Mouse (Mus musculus): Measurements from ENCODE around the gene Sh3bp1. TPM values are rescaled to one million over a fixed set of nuclear protein-coding genes. Genes with fewer than 3 reads are reported as not detected.

Gene Sh3bp1
- polyA plus RNA-seq, 1 experiment, result 3.3 TPM

DNA sequence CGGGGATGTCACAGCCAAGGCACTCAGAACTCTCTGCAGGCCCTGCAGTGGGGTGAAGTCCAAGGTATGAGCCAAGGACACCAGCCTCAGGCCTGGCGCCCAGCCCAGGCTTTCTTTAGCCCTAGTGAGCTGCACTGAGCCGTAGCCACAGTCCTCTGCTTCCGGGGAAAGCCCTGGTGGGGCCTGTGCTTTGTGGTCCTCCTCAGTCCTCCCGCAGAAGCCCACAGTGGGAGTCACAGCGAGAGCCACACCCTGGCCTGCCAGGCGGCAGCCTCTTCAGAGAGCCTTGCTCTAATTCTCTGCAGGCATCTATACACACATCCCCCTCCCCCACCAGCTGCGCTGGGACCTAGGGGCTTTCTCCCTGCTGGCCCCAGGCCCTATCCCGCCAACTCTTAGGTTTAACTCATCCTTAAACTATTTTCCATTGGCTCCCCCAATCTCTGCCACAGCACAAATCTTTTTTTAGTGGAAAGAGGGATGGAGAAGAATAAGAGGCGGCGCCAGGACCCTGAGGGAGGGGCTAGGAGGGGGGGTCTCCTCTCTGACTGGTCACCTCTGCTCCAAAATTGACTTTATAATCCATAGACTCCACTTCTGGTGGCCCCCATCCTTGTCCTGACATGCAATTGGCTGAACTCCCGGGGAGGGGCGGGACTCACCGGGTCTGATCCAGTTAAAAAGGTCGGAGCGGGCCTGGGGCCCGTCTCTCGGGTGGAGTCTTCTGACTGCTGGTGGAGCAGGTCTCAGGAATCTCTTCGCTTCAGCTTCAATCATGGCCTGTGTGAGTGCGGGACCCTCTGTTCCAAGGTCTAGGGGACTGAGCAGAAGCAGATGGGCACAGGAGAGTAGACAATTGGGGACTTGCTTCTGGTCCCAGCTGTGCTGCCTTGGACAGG, 26.7 kb downstream of the Sh3bp1 start, which contains the start of gene Lgals1:
Gene Lgals1 (plus strand): TSS at position 705 of the 899 bp plus-strand sequence.
- peak within 1 kb of the TSS; percentile 74 for H3K27ac ChIP-seq (ENCODE audit: control insufficient read depth, insufficient read depth, low read depth, low read length)
- H3K27me3 ChIP-seq (ENCODE audit: control insufficient read depth, insufficient read depth, low read length), result no peaks in the 10 kb centered on the region
- TF ChIP-seq CTCF (IDR thresholded peaks at IDR 0.05; ENCODE audit: control insufficient read depth, insufficient read depth, insufficient replicate concordance, low read depth, low read length) (no peak), POLR2A (IDR thresholded peaks at IDR 0.05; ENCODE audit: control insufficient read depth, low read depth, low read length) (peak; percentile 67)
- H3K4me1 ChIP-seq (ENCODE audit: control insufficient read depth, insufficient read depth, low read length), result peaks cover 30% of the 10 kb centered on the region
- H3K4me3 ChIP-seq (ENCODE audit: control insufficient read depth, low read depth, low read length), result peak within 1 kb of the TSS; percentile 80
- H3K36me3 ChIP-seq (ENCODE audit: control insufficient read depth, insufficient read depth, low read length), result no peaks in the 10 kb centered on the region

DNA sequence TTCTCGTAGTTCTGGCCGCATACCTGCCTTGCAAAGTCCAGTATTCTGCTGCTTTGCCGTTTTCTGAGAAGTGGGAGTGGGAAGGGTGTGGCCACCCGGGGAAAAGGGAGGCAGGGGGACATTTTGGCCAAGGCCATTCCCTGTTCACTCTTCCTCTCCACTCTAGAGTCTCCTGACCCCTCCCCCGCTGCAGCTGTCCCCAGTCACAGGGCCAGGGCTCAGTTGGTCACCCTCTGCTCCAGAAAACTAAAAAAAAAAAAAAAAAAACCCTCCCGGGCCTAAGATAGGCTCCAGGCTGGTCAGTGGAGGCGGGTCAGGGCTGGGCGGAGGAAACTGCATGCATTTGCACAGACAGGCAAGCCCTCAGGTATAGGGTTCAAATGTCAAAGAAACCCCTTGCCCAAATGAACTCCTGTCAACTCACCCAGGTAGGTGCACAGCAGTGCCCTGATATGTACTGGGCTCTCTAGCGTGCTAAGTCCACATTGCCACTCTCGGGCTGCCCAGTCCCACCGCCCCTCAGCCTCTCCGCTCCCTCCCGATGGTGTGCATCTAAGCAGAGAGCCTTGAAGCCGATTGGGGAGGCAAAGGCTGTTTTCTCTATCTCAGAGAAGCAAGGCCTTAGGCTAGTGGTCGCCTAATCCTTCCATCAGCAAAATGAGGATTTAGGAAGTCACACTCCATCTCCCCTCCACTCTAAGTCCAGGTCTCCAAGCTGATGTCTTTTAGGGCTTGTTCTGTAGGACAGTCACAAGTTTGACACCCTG, 27.6 kb downstream of the Sh3bp1 start:
- Histone ChIP-seq H3K4me1 (ENCODE audit: control insufficient read depth, insufficient read depth, low read length) (peaks cover 30% of the 10 kb centered on the region), H3K27ac (ENCODE audit: control insufficient read depth, insufficient read depth, low read depth, low read length) (peak overlapping the region; percentile 57), H3K36me3 (ENCODE audit: control insufficient read depth, insufficient read depth, low read length) (no peaks in the 10 kb centered on the region), H3K4me3 (ENCODE audit: control insufficient read depth, low read depth, low read length) (peak overlapping the region; percentile 80), H3K27me3 (ENCODE audit: control insufficient read depth, insufficient read depth, low read length) (no peaks in the 10 kb centered on the region)
- no peak for TF ChIP-seq CTCF (IDR thresholded peaks at IDR 0.05; ENCODE audit: control insufficient read depth, insufficient read depth, insufficient replicate concordance, low read depth, low read length)
- TF ChIP-seq POLR2A (IDR thresholded peaks at IDR 0.05; ENCODE audit: control insufficient read depth, low read depth, low read length), result no peak

DNA sequence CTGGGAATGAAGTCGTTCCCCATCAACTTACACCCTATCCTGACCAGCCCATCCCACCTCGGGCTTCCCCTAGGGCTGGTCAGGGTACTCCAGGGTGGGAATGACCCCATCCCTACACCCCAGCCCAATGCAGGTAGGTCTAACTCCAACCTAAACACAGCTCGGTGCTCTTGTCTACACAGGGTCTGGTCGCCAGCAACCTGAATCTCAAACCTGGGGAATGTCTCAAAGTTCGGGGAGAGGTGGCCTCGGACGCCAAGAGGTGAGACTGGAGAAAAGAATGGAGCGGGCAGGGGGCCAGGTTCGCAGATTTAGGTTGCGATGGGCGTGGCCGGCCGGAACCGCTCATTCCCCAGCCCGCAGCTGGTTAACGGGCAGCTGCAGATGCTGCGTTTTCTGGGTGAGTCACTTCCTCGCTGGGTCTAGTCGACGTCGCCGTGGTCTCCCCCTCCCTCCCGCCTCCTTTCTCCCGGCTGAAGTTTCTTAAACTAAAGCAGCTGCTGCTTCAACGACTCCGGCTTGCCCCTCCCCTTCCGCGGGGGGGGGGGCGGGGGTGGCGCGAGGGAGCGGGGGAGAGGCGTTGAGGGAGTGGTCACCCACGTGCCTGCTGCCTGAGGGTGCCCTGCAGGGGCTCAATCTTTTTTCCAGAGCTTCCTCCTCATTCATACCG, 28.4 kb downstream of the Sh3bp1 start:
- no peak for TF ChIP-seq CTCF (IDR thresholded peaks at IDR 0.05; ENCODE audit: control insufficient read depth, insufficient read depth, insufficient replicate concordance, low read depth, low read length)
- TF ChIP-seq POLR2A (IDR thresholded peaks at IDR 0.05; ENCODE audit: control insufficient read depth, low read depth, low read length), result no peak
- Histone ChIP-seq H3K4me1 (ENCODE audit: control insufficient read depth, insufficient read depth, low read length) (peaks cover 30% of the 10 kb centered on the region), H3K36me3 (ENCODE audit: control insufficient read depth, insufficient read depth, low read length) (no peaks in the 10 kb centered on the region), H3K27me3 (ENCODE audit: control insufficient read depth, insufficient read depth, low read length) (no peaks in the 10 kb centered on the region), H3K4me3 (ENCODE audit: control insufficient read depth, low read depth, low read length) (peak overlapping the region; percentile 80), H3K27ac (ENCODE audit: control insufficient read depth, insufficient read depth, low read depth, low read length) (peak overlapping the region; percentile 57)

DNA sequence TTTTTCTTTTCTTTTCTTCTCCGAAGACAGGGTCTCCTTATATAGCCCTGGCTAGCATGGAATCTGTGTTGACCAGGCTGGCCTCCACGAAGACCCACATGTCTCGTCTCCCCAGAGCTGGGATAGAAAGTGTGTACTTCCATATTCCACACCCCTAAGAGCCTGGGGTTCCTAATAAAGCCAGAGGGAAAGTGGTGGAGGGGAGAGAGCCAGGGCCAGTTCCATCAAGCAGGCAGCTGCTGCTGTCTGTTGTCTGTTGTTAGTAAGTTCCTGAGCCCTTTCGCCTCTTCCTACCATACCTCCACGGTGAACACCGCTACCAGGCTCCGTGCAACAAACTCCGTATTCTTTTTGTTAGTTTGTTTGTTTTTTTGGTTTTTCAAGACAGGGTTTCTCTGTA, 29.0 kb downstream of the Sh3bp1 start:
- peak overlapping the region; percentile 71 for H3K4me3 ChIP-seq (ENCODE audit: control insufficient read depth, low read depth, low read length)
- 0 out of 2 replicates have a peak, but pooled peaks have one; percentile 23 for TF ChIP-seq POLR2A (IDR thresholded peaks at IDR 0.05; ENCODE audit: control insufficient read depth, low read depth, low read length)
- no peak for TF ChIP-seq CTCF (IDR thresholded peaks at IDR 0.05; ENCODE audit: control insufficient read depth, insufficient read depth, insufficient replicate concordance, low read depth, low read length)
- no peaks in the 10 kb centered on the region for H3K27me3 ChIP-seq (ENCODE audit: control insufficient read depth, insufficient read depth, low read length)
- H3K36me3 ChIP-seq (ENCODE audit: control insufficient read depth, insufficient read depth, low read length), result no peaks in the 10 kb centered on the region
- H3K27ac ChIP-seq (ENCODE audit: control insufficient read depth, insufficient read depth, low read depth, low read length), result peak overlapping the region; percentile 75
- peaks cover 30% of the 10 kb centered on the region for H3K4me1 ChIP-seq (ENCODE audit: control insufficient read depth, insufficient read depth, low read length)

DNA sequence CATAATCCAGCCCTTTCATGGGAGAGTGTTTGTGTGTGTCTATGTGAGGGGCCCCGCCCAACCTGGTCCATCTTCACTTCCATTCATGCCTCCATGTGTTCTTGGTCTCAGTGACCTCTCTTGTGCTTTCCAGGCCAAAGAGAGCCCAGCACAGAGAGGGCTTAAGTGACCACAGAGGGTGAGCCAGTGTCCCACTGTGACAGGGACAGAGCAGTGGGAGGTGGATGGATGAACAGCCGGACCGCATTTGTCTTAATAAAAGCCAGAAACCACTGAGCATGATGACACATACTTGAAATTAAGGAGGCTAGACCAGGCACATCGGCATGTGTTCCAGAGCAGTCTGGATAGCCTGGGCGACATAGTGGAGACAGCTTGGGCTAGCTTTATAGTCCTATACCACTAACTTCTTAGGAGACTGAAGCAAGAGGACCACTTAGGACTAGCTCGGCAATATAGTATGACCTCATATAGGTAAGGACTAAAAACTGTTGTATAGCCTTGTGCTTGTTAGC, 30.7 kb downstream of the Sh3bp1 start:
- Histone ChIP-seq H3K27me3 (ENCODE audit: control insufficient read depth, insufficient read depth, low read length) (no peaks in the 10 kb centered on the region), H3K27ac (ENCODE audit: control insufficient read depth, insufficient read depth, low read depth, low read length) (no peak overlapping the region), H3K4me3 (ENCODE audit: control insufficient read depth, low read depth, low read length) (no peak overlapping the region), H3K36me3 (ENCODE audit: control insufficient read depth, insufficient read depth, low read length) (no peaks in the 10 kb centered on the region), H3K4me1 (ENCODE audit: control insufficient read depth, insufficient read depth, low read length) (peaks cover 30% of the 10 kb centered on the region)
- TF ChIP-seq POLR2A (IDR thresholded peaks at IDR 0.05; ENCODE audit: control insufficient read depth, low read depth, low read length) (no peak), CTCF (IDR thresholded peaks at IDR 0.05; ENCODE audit: control insufficient read depth, insufficient read depth, insufficient replicate concordance, low read depth, low read length) (no peak)

DNA sequence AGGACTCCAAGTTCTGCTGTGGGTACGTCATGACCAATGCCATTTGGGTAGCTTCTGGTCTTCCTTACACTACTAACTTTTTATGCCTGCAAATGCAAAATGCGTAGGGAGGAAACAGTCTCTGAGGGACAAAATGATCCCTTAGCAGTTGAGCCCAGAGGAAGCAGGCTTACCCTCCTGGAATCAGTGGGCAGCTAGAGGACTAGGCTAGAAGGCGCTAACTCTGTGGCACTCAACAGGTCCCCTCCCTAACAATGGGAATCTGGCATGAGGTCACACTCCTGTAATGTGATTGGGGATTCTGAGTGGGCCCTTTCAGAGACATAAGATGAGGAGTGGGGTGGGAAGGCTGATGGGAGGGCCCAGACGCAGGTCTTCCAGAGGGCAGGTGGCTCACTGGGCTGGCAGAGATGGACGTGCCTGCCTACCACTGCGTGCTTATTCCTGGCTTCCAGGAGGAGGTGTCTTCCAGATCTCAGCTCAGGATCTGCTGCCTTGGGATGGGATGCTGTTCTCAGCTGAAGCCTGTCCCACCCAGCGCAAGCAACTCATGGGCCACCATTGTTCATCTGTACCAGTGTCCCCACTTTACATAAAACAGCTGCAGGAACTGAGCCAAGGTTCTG, 31.3 kb downstream of the Sh3bp1 start:
- H3K36me3 ChIP-seq (ENCODE audit: control insufficient read depth, insufficient read depth, low read length), result no peaks in the 10 kb centered on the region
- H3K27me3 ChIP-seq (ENCODE audit: control insufficient read depth, insufficient read depth, low read length), result no peaks in the 10 kb centered on the region
- H3K4me1 ChIP-seq (ENCODE audit: control insufficient read depth, insufficient read depth, low read length), result peaks cover 27% of the 10 kb centered on the region
- TF ChIP-seq POLR2A (IDR thresholded peaks at IDR 0.05; ENCODE audit: control insufficient read depth, low read depth, low read length), result no peak
- TF ChIP-seq CTCF (IDR thresholded peaks at IDR 0.05; ENCODE audit: control insufficient read depth, insufficient read depth, insufficient replicate concordance, low read depth, low read length), result no peak
- H3K27ac ChIP-seq (ENCODE audit: control insufficient read depth, insufficient read depth, low read depth, low read length), result no peak overlapping the region
- no peak overlapping the region for H3K4me3 ChIP-seq (ENCODE audit: control insufficient read depth, low read depth, low read length)
